Mouse (Mus musculus): ENCODE data around the gene Siglece. TPM values are rescaled to one million over a fixed set of nuclear protein-coding genes. Genes with fewer than 3 reads are reported as not detected.

Gene Siglece
- 26.2 TPM for polyA plus RNA-seq (2015; fragmentation: Illumina TruSeq; extraction: RNeasy Lipid Tissue Mini Kit (QIAGEN cat#74804); ENCODE audit: insufficient read depth, low replicate concordance)

DNA sequence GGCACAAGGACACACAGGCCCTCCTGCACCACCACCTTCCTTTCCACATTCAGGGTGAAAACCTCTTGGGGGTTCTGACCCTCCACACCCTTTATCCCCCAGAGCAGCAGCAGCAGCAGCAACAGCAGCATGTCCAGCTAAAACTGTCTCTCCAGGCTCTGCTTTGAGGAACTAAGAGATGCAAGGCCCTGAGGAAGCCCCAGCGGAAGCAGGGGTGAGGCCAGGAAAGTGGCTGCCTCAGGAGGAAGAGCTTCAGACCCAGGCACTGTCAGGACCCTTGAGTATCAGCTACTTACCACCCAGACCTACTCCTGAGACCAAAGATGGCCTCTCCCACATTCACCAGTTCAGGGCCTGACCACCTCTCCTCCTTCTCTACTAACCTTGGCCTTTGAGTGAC lies at the start of gene Siglece:
Gene Siglece (minus strand): TSS at position 160 of the 400 bp plus-strand sequence.

GRCm38 (mm10) chr7:43690118-43690517 lies 30.2 kb upstream of the Siglece start, which contains the start of gene Klk14:
Klk14 (plus strand) TSS chr7:43690418.

DNA sequence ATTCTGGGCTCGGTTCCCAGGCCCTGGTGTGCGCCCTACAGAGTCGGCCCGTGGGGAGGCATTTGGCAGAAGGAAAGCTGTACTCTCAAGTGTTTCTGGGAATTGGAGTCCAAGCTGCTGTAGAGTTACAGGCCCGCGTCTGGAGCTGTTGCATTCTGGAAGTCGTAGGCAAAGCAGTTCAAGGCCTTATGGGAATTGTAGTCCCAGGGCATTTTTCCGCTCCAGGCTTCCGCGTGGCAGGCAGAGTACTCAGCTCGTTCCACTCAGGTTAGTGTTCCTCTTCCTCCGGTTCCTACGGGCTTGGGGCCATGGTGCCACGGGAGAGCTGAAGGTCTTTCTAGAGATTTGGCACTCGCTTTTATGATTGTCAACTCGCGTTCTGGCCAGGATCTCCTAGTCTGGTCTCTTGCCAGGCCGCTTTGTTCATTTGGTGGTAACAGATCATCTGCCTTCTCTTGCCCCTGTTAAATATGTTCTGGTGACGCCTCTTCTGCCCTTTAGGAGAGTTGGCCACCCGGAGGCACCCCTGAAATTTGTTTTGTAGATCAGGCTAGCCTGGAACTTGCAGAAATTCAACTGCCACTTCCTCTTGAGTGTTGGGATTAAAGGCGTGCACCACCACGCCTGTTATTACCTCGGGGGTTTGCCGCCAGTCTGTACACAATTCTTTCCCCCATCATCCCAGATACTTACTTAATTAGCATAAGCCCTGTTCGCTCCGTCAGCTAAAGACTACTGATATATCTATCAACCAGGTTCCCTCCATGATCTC lies 12.0 kb upstream of the Siglece start, which contains the start of gene Ctu1:
Gene Ctu1 (plus strand): TSS at position 208 of the 772 bp plus-strand sequence.

DNA sequence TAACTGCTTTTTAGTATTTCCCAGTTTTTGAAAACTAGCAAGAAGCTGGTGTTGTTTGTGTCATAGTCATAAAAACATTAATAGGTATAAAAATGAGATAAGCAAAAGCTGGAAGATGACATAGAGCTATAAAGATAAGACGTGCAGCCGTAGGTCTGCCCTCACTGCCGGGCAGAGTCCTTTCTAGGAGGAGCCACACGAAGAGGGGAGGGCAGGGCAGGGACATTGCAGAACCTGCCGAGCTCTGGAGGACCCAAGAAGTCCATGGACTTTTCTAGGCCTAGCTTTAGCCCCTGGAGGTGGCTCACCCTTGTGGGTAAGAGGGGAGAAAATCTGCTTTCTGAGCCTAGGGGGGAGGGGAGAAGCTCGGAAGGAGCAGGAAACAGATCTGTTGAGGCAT lies 25.5 kb downstream of the Siglece start, which contains the start of gene Ceacam18:
Gene Ceacam18 (plus strand): TSS at position 208 of the 400 bp plus-strand sequence.

GRCm38 (mm10) chr7:43606896-43607742 lies 52.8 kb downstream of the Siglece start, which contains the start of gene Zfp819:
Zfp819 (plus strand) TSS chr7:43607169.

Other genes with a start within 250 kb of the Siglece start
- not detected for gene Lim2, start 232.5 kb downstream of the Siglece start, polyA plus RNA-seq (2015; fragmentation: Illumina TruSeq; extraction: RNeasy Lipid Tissue Mini Kit (QIAGEN cat#74804); ENCODE audit: insufficient read depth, low replicate concordance)
- 79.6 TPM for gene Nkg7, start 223.1 kb downstream of the Siglece start, polyA plus RNA-seq (2015; fragmentation: Illumina TruSeq; extraction: RNeasy Lipid Tissue Mini Kit (QIAGEN cat#74804); ENCODE audit: insufficient read depth, low replicate concordance)
- gene Cldnd2, start 219.4 kb downstream of the Siglece start, polyA plus RNA-seq (2015; fragmentation: Illumina TruSeq; extraction: RNeasy Lipid Tissue Mini Kit (QIAGEN cat#74804); ENCODE audit: insufficient read depth, low replicate concordance): not detected
- gene Etfb, start 216.1 kb downstream of the Siglece start, polyA plus RNA-seq (2015; fragmentation: Illumina TruSeq; extraction: RNeasy Lipid Tissue Mini Kit (QIAGEN cat#74804); ENCODE audit: insufficient read depth, low replicate concordance): 48.7 TPM
- not detected for gene Gm45233, start 216.0 kb downstream of the Siglece start, polyA plus RNA-seq (2015; fragmentation: Illumina TruSeq; extraction: RNeasy Lipid Tissue Mini Kit (QIAGEN cat#74804); ENCODE audit: insufficient read depth, low replicate concordance)
- gene Vsig10l, start 197.0 kb downstream of the Siglece start, polyA plus RNA-seq (2015; fragmentation: Illumina TruSeq; extraction: RNeasy Lipid Tissue Mini Kit (QIAGEN cat#74804); ENCODE audit: insufficient read depth, low replicate concordance): 1.5 TPM
- gene Iglon5, start 170.1 kb downstream of the Siglece start, polyA plus RNA-seq (2015; fragmentation: Illumina TruSeq; extraction: RNeasy Lipid Tissue Mini Kit (QIAGEN cat#74804); ENCODE audit: insufficient read depth, low replicate concordance): not detected
- 0.12 TPM for gene 4931406B18Rik, start 154.2 kb downstream of the Siglece start, polyA plus RNA-seq (2015; fragmentation: Illumina TruSeq; extraction: RNeasy Lipid Tissue Mini Kit (QIAGEN cat#74804); ENCODE audit: insufficient read depth, low replicate concordance)
- 36.3 TPM for gene Cd33, start 115.7 kb downstream of the Siglece start, polyA plus RNA-seq (2015; fragmentation: Illumina TruSeq; extraction: RNeasy Lipid Tissue Mini Kit (QIAGEN cat#74804); ENCODE audit: insufficient read depth, low replicate concordance)
- gene Zfp658, start 97.9 kb downstream of the Siglece start, polyA plus RNA-seq (2015; fragmentation: Illumina TruSeq; extraction: RNeasy Lipid Tissue Mini Kit (QIAGEN cat#74804); ENCODE audit: insufficient read depth, low replicate concordance): 9.9 TPM
- gene Zfp719, start 80.6 kb downstream of the Siglece start, polyA plus RNA-seq (2015; fragmentation: Illumina TruSeq; extraction: RNeasy Lipid Tissue Mini Kit (QIAGEN cat#74804); ENCODE audit: insufficient read depth, low replicate concordance): 7.9 TPM
- 0.28 TPM for gene Zfp819, start 53.0 kb downstream of the Siglece start, polyA plus RNA-seq (2015; fragmentation: Illumina TruSeq; extraction: RNeasy Lipid Tissue Mini Kit (QIAGEN cat#74804); ENCODE audit: insufficient read depth, low replicate concordance)
- not detected for gene Ceacam18, start 25.5 kb downstream of the Siglece start, polyA plus RNA-seq (2015; fragmentation: Illumina TruSeq; extraction: RNeasy Lipid Tissue Mini Kit (QIAGEN cat#74804); ENCODE audit: insufficient read depth, low replicate concordance)
- 5.7 TPM for gene Ctu1, start 11.9 kb upstream of the Siglece start, polyA plus RNA-seq (2015; fragmentation: Illumina TruSeq; extraction: RNeasy Lipid Tissue Mini Kit (QIAGEN cat#74804); ENCODE audit: insufficient read depth, low replicate concordance)
- not detected for gene Klk14, start 30.3 kb upstream of the Siglece start, polyA plus RNA-seq (2015; fragmentation: Illumina TruSeq; extraction: RNeasy Lipid Tissue Mini Kit (QIAGEN cat#74804); ENCODE audit: insufficient read depth, low replicate concordance)
- gene Klk13, start 52.4 kb upstream of the Siglece start, polyA plus RNA-seq (2015; fragmentation: Illumina TruSeq; extraction: RNeasy Lipid Tissue Mini Kit (QIAGEN cat#74804); ENCODE audit: insufficient read depth, low replicate concordance): not detected
- gene Klk12, start 108.7 kb upstream of the Siglece start, polyA plus RNA-seq (2015; fragmentation: Illumina TruSeq; extraction: RNeasy Lipid Tissue Mini Kit (QIAGEN cat#74804); ENCODE audit: insufficient read depth, low replicate concordance): not detected
- gene Klk11, start 114.4 kb upstream of the Siglece start, polyA plus RNA-seq (2015; fragmentation: Illumina TruSeq; extraction: RNeasy Lipid Tissue Mini Kit (QIAGEN cat#74804); ENCODE audit: insufficient read depth, low replicate concordance): not detected
- gene Klk10, start 120.9 kb upstream of the Siglece start, polyA plus RNA-seq (2015; fragmentation: Illumina TruSeq; extraction: RNeasy Lipid Tissue Mini Kit (QIAGEN cat#74804); ENCODE audit: insufficient read depth, low replicate concordance): not detected
- gene Klk9, start 131.7 kb upstream of the Siglece start, polyA plus RNA-seq (2015; fragmentation: Illumina TruSeq; extraction: RNeasy Lipid Tissue Mini Kit (QIAGEN cat#74804); ENCODE audit: insufficient read depth, low replicate concordance): not detected
- gene Klk8, start 137.4 kb upstream of the Siglece start, polyA plus RNA-seq (2015; fragmentation: Illumina TruSeq; extraction: RNeasy Lipid Tissue Mini Kit (QIAGEN cat#74804); ENCODE audit: insufficient read depth, low replicate concordance): 18.2 TPM
- not detected for gene Klk7, start 151.1 kb upstream of the Siglece start, polyA plus RNA-seq (2015; fragmentation: Illumina TruSeq; extraction: RNeasy Lipid Tissue Mini Kit (QIAGEN cat#74804); ENCODE audit: insufficient read depth, low replicate concordance)
- gene Klk6, start 164.3 kb upstream of the Siglece start, polyA plus RNA-seq (2015; fragmentation: Illumina TruSeq; extraction: RNeasy Lipid Tissue Mini Kit (QIAGEN cat#74804); ENCODE audit: insufficient read depth, low replicate concordance): not detected
- not detected for gene Klk5, start 181.8 kb upstream of the Siglece start, polyA plus RNA-seq (2015; fragmentation: Illumina TruSeq; extraction: RNeasy Lipid Tissue Mini Kit (QIAGEN cat#74804); ENCODE audit: insufficient read depth, low replicate concordance)
- gene Klk4, start 221.0 kb upstream of the Siglece start, polyA plus RNA-seq (2015; fragmentation: Illumina TruSeq; extraction: RNeasy Lipid Tissue Mini Kit (QIAGEN cat#74804); ENCODE audit: insufficient read depth, low replicate concordance): not detected

Data from spleen, adult 10 weeks (tissue).